Mouse (Mus musculus) liver, embryonic 14.5 days (tissue): ENCODE results near the gene Eddm3b. TPM values are rescaled to one million over a fixed set of nuclear protein-coding genes. Genes with fewer than 3 reads are reported as not detected.
"Not testable (repeated sequence)": the region's sequence is repeated elsewhere in the genome, so short reads cannot be mapped to it uniquely, and the experiment has no call there.

Experiments used
- ATAC-seq: fragments of 200-750 bp; cut with Nextera tagmentation; 2 replicates; pipeline ENCODE4 v1.8.0; 2017; ENCODE audit warnings: moderate number of reproducible peaks, mild to moderate bottlenecking, moderate library complexity; ENCODE audit not compliant: insufficient read depth
- DNase-seq, 3 experiments: peaks; one replicate each; pipeline ENCODE4 v3.0.0-alpha.2; 2012 to 2013; ENCODE audit warnings: low read depth in 3 of 3, low spot score in 3 of 3
- H3K27ac ChIP-seq: fragments of 300-500 bp; sonication (generic); 2 replicates; pipeline ENCODE4 v1.5.1; 2014; ENCODE audit warnings: moderate library complexity, mild to moderate bottlenecking, control low read depth, inconsistent platforms
- H3K27me3 ChIP-seq: fragments of 300-500 bp; sonication (generic); 2 replicates; pipeline ENCODE4 v1.6.1; 2014; ENCODE audit warnings: mild to moderate bottlenecking, low read length, moderate library complexity; ENCODE audit not compliant: control insufficient read depth, insufficient read depth
- H3K36me3 ChIP-seq: fragments of 300-500 bp; sonication (generic); replicated peaks from 2 replicates; pipeline ENCODE4 v1.6.1; 2014; ENCODE audit warnings: low read depth; ENCODE audit not compliant: control insufficient read depth, insufficient read depth
- H3K4me1 ChIP-seq, 2 experiments: fragments of 200-500 bp in 1 of 2; fragments of 300-500 bp in 1 of 2; sonication (generic) in 1 of 2; replicated peaks; 2 replicates each; pipeline ENCODE4 v1.6.1; 2012 to 2014; ENCODE audit warnings: antibody characterized with exemption in 1 of 2, inconsistent platforms in 1 of 2, low read length in 1 of 2; ENCODE audit not compliant: control insufficient read depth in 2 of 2, insufficient read depth in 2 of 2
- H3K4me2 ChIP-seq: fragments of 300-500 bp; sonication (generic); 2 replicates; pipeline ENCODE4 v1.6.1; 2014; ENCODE audit warnings: low read depth, mild to moderate bottlenecking, control low read depth, moderate library complexity
- H3K4me3 ChIP-seq, 2 experiments: fragments of 200-500 bp in 1 of 2; fragments of 300-500 bp in 1 of 2; sonication (generic) in 1 of 2; 2 replicates each; pipeline ENCODE4 v1.5.1; 2012 to 2014; ENCODE audit warnings: low read depth in 2 of 2, low read length in 2 of 2, mild to moderate bottlenecking in 2 of 2, control low read depth in 1 of 2, inconsistent platforms in 1 of 2, moderate library complexity in 1 of 2; ENCODE audit not compliant: insufficient read depth in 1 of 2
- H3K9ac ChIP-seq: fragments of 300-500 bp; sonication (generic); replicated peaks from 2 replicates; pipeline ENCODE4 v1.6.1; 2014; ENCODE audit warnings: mild to moderate bottlenecking, control low read depth, moderate library complexity
- H3K9me3 ChIP-seq: fragments of 300-500 bp; sonication (generic); 2 replicates; pipeline ENCODE4 v1.6.1; 2016; ENCODE audit warnings: low read length, mixed read lengths; ENCODE audit not compliant: control insufficient read depth
- CTCF ChIP-seq: IDR thresholded peaks from 2 replicates; pipeline ENCODE4 v1.5.1; 2016; ENCODE audit warnings: antibody characterized with exemption, low read depth, control low read depth
- EP300 ChIP-seq: IDR thresholded peaks from 2 replicates; pipeline ENCODE4 v1.6.1; 2016; ENCODE audit warnings: antibody characterized with exemption, low read depth
- WGBS: fragments of 180-500 bp; shearing (Covaris S2); extraction: QIAGEN DNeasy Blood & Tissue Kit; methylation state at CpG from one replicate; pipeline ENCODE4 v1.1.7; 2014; ENCODE audit not compliant: insufficient replicate concordance; 5-methylcytosine and 5-hydroxymethylcytosine counted together
- polyA plus RNA-seq, 2 experiments: library from polyadenylated mRNA; depleted of rRNA in 1 of 2; stranded (reverse) in 1 of 2; unstranded in 1 of 2; fragments of >200 nt; fragmentation: Nextera tagmentation in 1 of 2; extraction: Ambion mirVana in 1 of 2; gene quantifications; 2 replicates each; pipeline versions ENCODE4 v1.2.1 to v1.2.3; 2012 to 2014

Eddm3b gene
- polyA plus RNA-seq, 2 experiments, result not detected

DNA sequence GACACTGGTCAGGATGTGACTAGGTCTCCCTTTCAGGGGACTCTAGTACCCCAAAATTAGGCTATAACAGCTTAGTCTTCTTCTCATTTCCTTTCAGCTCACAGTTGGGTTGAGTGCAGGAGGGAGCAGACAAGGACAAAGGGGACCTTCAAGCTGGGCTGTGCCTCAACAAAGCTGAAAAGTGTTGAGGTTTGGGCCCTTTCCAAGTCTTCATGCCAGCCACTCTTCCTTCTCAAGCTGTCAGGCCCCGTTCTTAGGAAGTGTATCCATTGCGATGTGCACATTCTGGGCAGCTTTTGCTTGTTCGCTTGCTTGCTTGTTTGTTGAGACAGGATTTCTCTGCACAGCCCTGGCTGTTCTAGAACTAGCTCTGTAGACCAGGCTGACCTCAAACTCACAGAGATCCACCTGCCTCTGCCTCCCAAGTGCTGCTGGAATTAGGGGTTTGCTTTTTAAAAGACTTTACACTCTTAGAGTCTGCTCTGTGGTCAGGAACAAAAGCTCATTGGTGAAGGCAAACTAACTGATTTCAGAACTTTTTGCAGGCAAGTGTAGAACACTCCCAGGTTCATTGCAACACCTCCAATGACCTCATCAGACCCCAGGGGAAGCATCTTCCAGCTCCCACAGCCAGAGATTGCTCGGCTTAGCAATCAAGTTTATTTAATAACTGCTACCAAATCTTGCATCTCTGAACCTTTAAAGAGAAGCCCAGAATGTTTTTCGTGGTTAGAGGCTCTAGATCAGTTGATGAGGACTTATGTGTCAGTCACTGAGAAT, 19.9 kb upstream of the Eddm3b start:
- Histone ChIP-seq H3K27me3 (no peaks in the 10 kb centered on the region), H3K9me3 (no peaks in the 10 kb centered on the region), H3K9ac (no peak overlapping the region), H3K27ac (no peak overlapping the region), H3K4me1 (peaks cover 7 to 26% of the 10 kb centered on the region in 2 experiments), H3K36me3 (no peaks in the 10 kb centered on the region), H3K4me2 (no peak overlapping the region), H3K4me3 (no peak overlapping the region)
- ATAC-seq, result no peak
- no peak for DNase-seq
- no peak for TF ChIP-seq CTCF
- TF ChIP-seq EP300, result no peak
- 45% methylated on average over 5 of the region's 5 CpGs for WGBS

DNA sequence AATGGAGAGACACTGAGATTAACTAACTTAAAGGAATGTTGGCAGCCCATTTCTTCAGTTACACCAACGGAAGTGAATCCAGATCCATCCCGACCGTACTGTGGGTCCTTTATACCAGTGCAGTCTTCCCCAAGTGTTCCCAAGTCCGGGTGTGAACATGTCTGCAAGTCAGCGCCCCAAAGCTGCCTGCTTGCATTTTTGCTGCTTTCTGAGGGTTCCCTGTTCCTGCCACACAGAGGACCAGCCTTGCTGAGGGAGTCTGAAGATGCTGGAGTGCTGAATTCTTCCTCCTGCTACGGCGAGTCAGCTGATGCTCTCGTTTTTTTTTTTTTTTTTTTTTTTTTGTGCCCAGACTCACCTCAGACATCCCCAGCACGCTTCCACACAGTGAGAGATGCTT, 19.3 kb upstream of the Eddm3b start:
- 50% methylated on average over 9 of the region's 9 CpGs for WGBS
- H3K9me3 ChIP-seq, result no peaks in the 10 kb centered on the region
- DNase-seq (no peak), ATAC-seq (no peak)
- H3K4me3 ChIP-seq, result no peak overlapping the region
- H3K27me3 ChIP-seq, result no peaks in the 10 kb centered on the region
- H3K4me2 ChIP-seq, result no peak overlapping the region
- no peak for TF ChIP-seq EP300
- no peak for TF ChIP-seq CTCF
- H3K9ac ChIP-seq, result no peak overlapping the region
- no peaks in the 10 kb centered on the region for H3K36me3 ChIP-seq
- H3K27ac ChIP-seq, result no peak overlapping the region
- H3K4me1 ChIP-seq, result peaks cover 7 to 26% of the 10 kb centered on the region in 2 experiments

DNA sequence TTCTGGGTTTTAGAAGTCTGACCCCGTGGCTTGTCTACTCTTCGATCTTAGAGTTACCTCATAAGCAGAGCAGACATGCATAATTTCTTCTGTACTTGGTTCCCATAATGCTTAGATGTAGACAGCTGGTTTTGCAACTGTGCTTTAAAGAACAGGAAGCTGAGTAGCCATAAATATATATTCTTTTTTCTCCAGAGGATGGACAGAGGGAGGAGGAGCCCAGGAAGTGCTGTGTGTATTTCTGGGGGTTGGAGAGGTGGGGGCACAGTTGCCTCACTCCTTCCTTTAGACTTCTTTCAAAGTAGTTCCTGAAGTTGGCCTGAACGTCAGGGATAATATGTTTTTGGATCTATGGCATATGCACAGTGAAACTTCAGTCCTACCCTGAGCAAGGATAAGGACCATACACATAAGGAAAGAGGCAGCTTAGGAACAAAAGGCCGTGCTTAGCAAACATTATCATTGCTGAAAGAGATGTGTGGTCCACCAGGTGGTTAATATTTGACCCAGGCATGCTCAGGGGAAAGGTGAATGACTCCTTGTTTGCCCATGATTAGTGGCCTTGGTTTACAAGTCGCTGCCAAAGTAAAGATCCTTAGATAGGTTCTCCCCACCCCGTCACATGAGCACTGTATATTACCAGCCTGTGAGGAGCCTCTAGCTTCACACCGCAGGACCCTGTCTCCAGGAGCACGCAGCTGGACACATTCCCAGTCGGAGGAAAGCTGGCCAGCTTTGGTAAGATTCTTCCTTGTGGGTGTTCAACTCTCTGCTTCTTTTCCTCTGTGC, 18.3 kb upstream of the Eddm3b start:
- TF ChIP-seq CTCF, result no peak
- TF ChIP-seq EP300, result no peak
- Histone ChIP-seq H3K4me3 (no peak overlapping the region), H3K4me2 (no peak overlapping the region; the same call in 1 of the 2 replicates), H3K36me3 (no peaks in the 10 kb centered on the region), H3K9me3 (no peaks in the 10 kb centered on the region), H3K27ac (no peak overlapping the region), H3K27me3 (no peaks in the 10 kb centered on the region), H3K4me1 (peaks cover 7 to 26% of the 10 kb centered on the region in 2 experiments), H3K9ac (no peak overlapping the region)
- ATAC-seq, result peak; percentile 34; the same call in 1 of the 2 replicates
- 42% methylated on average over 9 of the region's 9 CpGs for WGBS
- DNase-seq, result no peak

DNA sequence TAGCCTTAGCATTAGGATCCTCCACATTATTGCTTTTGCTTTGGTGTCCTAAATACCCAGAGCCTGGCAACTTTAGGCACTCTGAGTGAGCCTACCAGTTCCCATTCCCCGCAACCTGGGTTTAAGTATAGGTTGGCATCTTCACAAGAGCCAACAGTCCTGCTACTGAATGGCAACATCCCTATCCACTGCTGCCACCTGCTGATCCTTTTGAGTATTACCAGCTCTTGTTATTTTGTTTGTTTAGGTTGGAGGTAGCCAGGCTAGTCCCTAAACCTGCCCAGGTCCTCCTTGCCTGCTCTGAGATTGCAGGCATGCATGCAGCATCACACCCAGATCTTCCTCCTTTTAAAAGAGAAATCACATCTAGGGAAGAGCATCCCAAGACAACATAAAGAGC, 15.9 kb upstream of the Eddm3b start:
- not testable (repeated sequence) for H3K4me3 ChIP-seq, H3K36me3 ChIP-seq, H3K27ac ChIP-seq, H3K9ac ChIP-seq, H3K4me2 ChIP-seq, H3K9me3 ChIP-seq, H3K27me3 ChIP-seq, DNase-seq
- peak; percentile 24; the same call in 1 of the 2 replicates for ATAC-seq
- WGBS, result 24% methylated on average over 1 of the region's 1 CpGs
- TF ChIP-seq CTCF, result peak; percentile 79
- H3K4me1 ChIP-seq, result peaks cover 0 to 16% of the 10 kb centered on the region in 2 experiments; a peak in 2 of 4 replicates

DNA sequence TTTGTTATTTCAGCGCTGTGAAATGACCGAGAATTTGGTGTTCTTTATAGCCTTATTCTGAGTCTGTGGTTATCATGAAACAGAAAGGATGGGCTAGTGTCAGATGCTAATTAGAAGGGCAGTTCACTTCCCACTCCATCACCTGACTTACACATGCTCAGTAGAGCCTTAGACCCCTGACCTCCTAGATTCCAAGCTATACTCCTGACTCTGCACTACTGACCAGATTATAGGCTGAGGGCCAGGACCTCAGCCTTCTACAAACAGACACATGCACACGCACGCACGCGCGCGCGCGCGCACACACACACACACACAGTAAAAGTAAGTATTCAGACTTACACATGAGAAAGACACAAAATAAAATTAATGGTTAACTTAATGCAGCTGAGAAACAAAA, 15.3 kb upstream of the Eddm3b start:
- 85% methylated on average over 11 of the region's 11 CpGs for WGBS
- Histone ChIP-seq H3K9ac (no peak overlapping the region), H3K9me3 (no peaks in the 10 kb centered on the region), H3K36me3 (no peaks in the 10 kb centered on the region), H3K4me2 (no peak overlapping the region), H3K4me1 (peaks cover 0 to 15% of the 10 kb centered on the region in 2 experiments; a peak in 2 of 4 replicates), H3K27ac (no peak overlapping the region), H3K27me3 (no peaks in the 10 kb centered on the region), H3K4me3 (no peak overlapping the region)
- TF ChIP-seq CTCF, result no peak
- TF ChIP-seq EP300, result no peak
- DNase-seq (no peak), ATAC-seq (no peak)
